Mouse (Mus musculus): ENCODE data around the gene Xrcc3.

- no peak for TF ChIP-seq MYOG (IDR thresholded peaks at IDR 0.05; ENCODE audit: control insufficient read depth, extremely low read depth, insufficient read length)
- no peak for TF ChIP-seq CTCF (IDR thresholded peaks at IDR 0.05; ENCODE audit: control insufficient read depth, insufficient read depth, insufficient read length)
- no peak for TF ChIP-seq USF1 (IDR thresholded peaks at IDR 0.05; ENCODE audit: low read depth)
- TF ChIP-seq MAX (IDR thresholded peaks at IDR 0.05), result no peak
- TF ChIP-seq MYOD1 (IDR thresholded peaks at IDR 0.05; ENCODE audit: control insufficient read depth, insufficient read length, low read depth), result no peak
- TF ChIP-seq FOSL1 (IDR thresholded peaks at IDR 0.05; ENCODE audit: insufficient read depth, low read length, poor library complexity, severe bottlenecking), result no peak
Measured at GRCm38 (mm10) chr12:111768322-111768928, 45.2 kb downstream of the Xrcc3 start.

Data from C2C12 (cell line).